Mouse (Mus musculus) G1E (cell line): ENCODE measurements around the gene Gm28308. TPM values are rescaled to one million over a fixed set of nuclear protein-coding genes. Genes with fewer than 3 reads are reported as not detected.

Source experiments
- ATAC-seq: 2 replicates; pipeline ENCODE4 v1.8.0; 2016; ENCODE audit warnings: mild to moderate bottlenecking; ENCODE audit not compliant: insufficient number of reproducible peaks, poor library complexity, low FRiP score, severe bottlenecking; ENCODE audit errors: extremely low read depth
- DNase-seq: peaks from one replicate; pipeline ENCODE4 v3.0.0; 2012; ENCODE audit warnings: low spot score
- H3K27me3 ChIP-seq: 2 replicates; pipeline ENCODE4 v1.6.1; 2012; ENCODE audit warnings: mild to moderate bottlenecking, low read length, inconsistent platforms; ENCODE audit not compliant: insufficient read depth
- H3K36me3 ChIP-seq: replicated peaks from 2 replicates; pipeline ENCODE3; 2012; ENCODE audit warnings: mild to moderate bottlenecking, inconsistent platforms
- H3K4me1 ChIP-seq: 2 replicates; pipeline ENCODE4 v1.6.1; 2012; ENCODE audit warnings: low read depth, low read length, inconsistent platforms, mixed read lengths; ENCODE audit not compliant: insufficient read depth
- H3K4me3 ChIP-seq: 2 replicates; pipeline ENCODE4 v1.5.1; 2012; ENCODE audit warnings: low read depth, mild to moderate bottlenecking, inconsistent platforms, low read length, moderate library complexity, mixed read lengths
- H3K9me3 ChIP-seq: replicated peaks from 2 replicates; pipeline ENCODE4 v1.6.1; 2012; ENCODE audit warnings: inconsistent platforms
- CTCF ChIP-seq: IDR thresholded peaks from 2 replicates; pipeline ENCODE4 v1.5.1; 2012; ENCODE audit warnings: low read depth, low read length, inconsistent platforms, mixed read lengths
- GATA1 ChIP-seq: IDR thresholded peaks from 2 replicates; pipeline ENCODE4 v1.6.1; 2012; ENCODE audit warnings: borderline replicate concordance, low read length, inconsistent platforms, mixed read lengths
- GATA2 ChIP-seq: IDR thresholded peaks from 2 replicates; pipeline ENCODE4 v1.6.1; 2012; ENCODE audit warnings: low read depth, low read length, inconsistent platforms, borderline replicate concordance
- POLR2AphosphoS5 ChIP-seq: IDR thresholded peaks from 2 replicates; pipeline ENCODE4 v1.6.1; 2012; ENCODE audit warnings: low read depth, low read length, inconsistent platforms; ENCODE audit not compliant: insufficient replicate concordance
- TAL1 ChIP-seq: conservative IDR thresholded peaks from 2 replicates; pipeline ENCODE4 v1.6.1; 2012; ENCODE audit warnings: low read depth, low read length, inconsistent platforms, mixed read lengths
- polyA plus RNA-seq: library from polyadenylated mRNA; stranded (reverse); fragments of >175 nt; gene quantifications from 2 replicates; pipeline ENCODE4 v1.2.3, GENCODE M21; 2012
- total RNA-seq, 2 experiments: library from RNA; stranded (forward) in 1 of 2; stranded (reverse) in 1 of 2; fragments of 200-1000 nt in 1 of 2; fragments of >200 nt in 1 of 2; fragmentation: Nextera tagmentation in 1 of 2; gene quantifications; 2 replicates each; pipeline ENCODE4 v1.2.3; 2014 to 2017

Gene Gm28308
- total and polyA plus RNA-seq, 3 experiments: not detected

DNA sequence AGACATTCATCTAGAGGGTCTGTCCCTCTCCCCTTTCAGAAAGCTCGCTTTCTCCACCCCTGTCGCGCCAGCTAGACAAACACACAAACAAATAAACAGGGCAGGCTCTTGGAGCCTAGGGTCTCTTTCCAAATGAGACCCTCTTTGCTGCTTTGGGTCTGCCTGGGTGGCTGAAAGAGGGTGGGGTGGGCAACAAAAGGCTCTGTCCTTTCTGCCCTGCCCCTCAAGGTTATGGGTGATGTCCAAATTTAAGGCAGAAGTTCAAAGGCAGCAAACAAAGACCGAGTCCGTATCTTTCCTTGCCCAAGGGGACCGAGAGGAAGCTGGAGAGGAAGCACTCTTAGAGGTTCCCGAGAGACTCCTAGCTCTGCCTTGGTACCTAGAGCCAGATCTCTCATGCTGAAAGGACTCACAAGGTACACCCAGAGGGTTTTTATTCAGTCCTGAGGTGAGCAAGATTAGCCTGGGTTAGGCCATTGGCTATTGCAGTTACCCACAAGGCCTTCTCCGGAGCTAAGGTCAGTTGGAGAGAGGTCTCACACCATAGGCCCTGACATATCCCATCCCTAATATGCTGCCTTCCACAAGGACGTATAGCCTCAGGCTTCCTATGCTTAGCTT is 28.0 kb upstream of the Gm28308 start:
- H3K4me1 ChIP-seq: no peaks in the 10 kb centered on the region
- no peaks in the 10 kb centered on the region for H3K9me3 ChIP-seq
- no peak for TF ChIP-seq GATA2
- no peak for TF ChIP-seq CTCF
- no peak for TF ChIP-seq POLR2AphosphoS5
- TF ChIP-seq GATA1: no peak
- TF ChIP-seq TAL1: no peak
- H3K4me3 ChIP-seq: no peak overlapping the region
- no peaks in the 10 kb centered on the region for H3K36me3 ChIP-seq
- ATAC-seq: no peak
- H3K27me3 ChIP-seq: peaks cover 27% of the 10 kb centered on the region
- DNase-seq: no peak

GRCm38 (mm10) chr6:52240389-52241000 is 27.4 kb upstream of the Gm28308 start, which contains the start of gene Hoxa10:
Hoxa10 (minus strand) TSS chr6:52240854.
- TF ChIP-seq POLR2AphosphoS5: no peak
- TF ChIP-seq CTCF: no peak
- TF ChIP-seq GATA1: no peak
- no peak for TF ChIP-seq TAL1
- TF ChIP-seq GATA2: no peak
- Histone ChIP-seq H3K4me1 (no peaks in the 10 kb centered on the region), H3K36me3 (no peaks in the 10 kb centered on the region), H3K9me3 (no peaks in the 10 kb centered on the region), H3K4me3 (no peak within 1 kb of the TSS), H3K27me3 (peaks cover 26% of the 10 kb centered on the region)
- no peak for DNase-seq
- no peak for ATAC-seq

GRCm38 (mm10) chr6:52239625-52240388 is 26.7 kb upstream of the Gm28308 start:
- TF ChIP-seq POLR2AphosphoS5: no peak
- no peak for TF ChIP-seq GATA2
- TF ChIP-seq GATA1: no peak
- no peak for TF ChIP-seq TAL1
- no peak for TF ChIP-seq CTCF
- Histone ChIP-seq H3K4me3 (no peak overlapping the region), H3K9me3 (0 out of 2 replicates have a peak, but pooled peaks cover under 1% of the 10 kb centered on the region), H3K4me1 (no peaks in the 10 kb centered on the region), H3K36me3 (no peaks in the 10 kb centered on the region), H3K27me3 (peaks cover 22% of the 10 kb centered on the region)
- ATAC-seq: no peak
- no peak for DNase-seq

DNA sequence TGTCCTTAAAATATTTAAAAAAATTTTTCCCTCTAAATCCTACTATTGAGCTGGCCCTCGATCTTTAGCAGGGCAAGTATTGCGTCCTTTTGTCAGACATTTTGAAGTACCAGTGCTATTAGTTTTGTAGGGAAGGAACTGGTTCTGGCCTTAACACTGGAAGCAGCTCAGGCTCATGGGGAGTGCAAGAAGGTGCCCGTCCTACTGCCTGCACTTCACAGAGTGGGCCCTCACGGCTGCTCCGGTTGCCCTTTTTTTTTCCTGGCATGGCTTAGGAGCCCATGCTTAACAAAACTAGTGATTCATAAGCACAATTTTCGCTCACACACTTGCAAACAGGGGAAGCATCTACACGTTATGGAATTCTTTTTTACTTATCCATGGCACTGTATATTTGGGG is 25.8 kb upstream of the Gm28308 start:
- H3K27me3 ChIP-seq: peaks cover 27% of the 10 kb centered on the region
- DNase-seq: no peak

GRCm38 (mm10) chr6:52238155-52238545 is 25.0 kb upstream of the Gm28308 start:
- H3K27me3 ChIP-seq: peaks cover 31% of the 10 kb centered on the region
- no peak overlapping the region for H3K4me3 ChIP-seq
- ATAC-seq: no peak
- H3K9me3 ChIP-seq: peaks cover 12% of the 10 kb centered on the region
- H3K36me3 ChIP-seq: no peaks in the 10 kb centered on the region
- no peaks in the 10 kb centered on the region for H3K4me1 ChIP-seq
- no peak for TF ChIP-seq GATA1
- TF ChIP-seq TAL1: no peak
- no peak for DNase-seq

More for the DNA sequence above, 25.8 kb upstream of the Gm28308 start:
- H3K9me3 ChIP-seq: peaks cover 8% of the 10 kb centered on the region
- no peaks in the 10 kb centered on the region for H3K4me1 ChIP-seq
- no peak for ATAC-seq
- TF ChIP-seq GATA2 (no peak), CTCF (no peak), TAL1 (no peak), POLR2AphosphoS5 (no peak), GATA1 (no peak)
- H3K36me3 ChIP-seq: no peaks in the 10 kb centered on the region
- no peak overlapping the region for H3K4me3 ChIP-seq
